Mouse (Mus musculus) CH12F3 (cell line): ENCODE data around the gene Bbip1.

ENCODE experiments used
- in situ Hi-C: fragments of 300-500 bp; cut with MboI; formaldehyde crosslinking; loops from 2 replicates; pipeline ENCODE4 v1.14.3; 2020; ENCODE audit warnings: low sequenced_read_pairs

The Bbip1 gene

GRCm38 (mm10) chr19:53892061-53892460 is 52.4 kb downstream of the Bbip1 start, which contains the start of gene Pdcd4:
Gene Pdcd4, plus strand, starts transcription at chr19:53892231.
- in situ Hi-C loops = no loop called here

GRCm38 (mm10) chr19:53891569-53891968 is 52.9 kb downstream of the Bbip1 start:
- in situ Hi-C loops = no loop called here

GRCm38 (mm10) chr19:53890781-53891251 is 53.6 kb downstream of the Bbip1 start:
- in situ Hi-C loops = no loop called here

- in situ Hi-C loops = no loop called here
These were observed 54.2 kb downstream of the Bbip1 start for GRCm38 (mm10) chr19:53890274-53890673.

- in situ Hi-C loops = no loop called here
These were observed 54.9 kb downstream of the Bbip1 start for GRCm38 (mm10) chr19:53889555-53889954.

- in situ Hi-C loops = no loop called here
These were observed 56.1 kb downstream of the Bbip1 start for GRCm38 (mm10) chr19:53888331-53888730.

GRCm38 (mm10) chr19:53887822-53888221 is 56.6 kb downstream of the Bbip1 start:
- in situ Hi-C loops = no loop called here

GRCm38 (mm10) chr19:53886576-53887370 is 57.7 kb downstream of the Bbip1 start:
- in situ Hi-C loops = no loop called here

- in situ Hi-C loops = no loop called here
These were observed 59.0 kb downstream of the Bbip1 start for GRCm38 (mm10) chr19:53885450-53885849.

- in situ Hi-C loops = no loop called here
These were observed 62.6 kb downstream of the Bbip1 start for GRCm38 (mm10) chr19:53881786-53882185.

GRCm38 (mm10) chr19:53880460-53880859 is 64.0 kb downstream of the Bbip1 start:
- in situ Hi-C loops = no loop called here
